Mouse (Mus musculus): ENCODE results near the gene Zfp672. TPM values are rescaled to one million over a fixed set of nuclear protein-coding genes. Genes with fewer than 3 reads are reported as not detected.

The Zfp672 gene
- total RNA-seq, 1 experiment from 2014 or later = 59.3 TPM

DNA sequence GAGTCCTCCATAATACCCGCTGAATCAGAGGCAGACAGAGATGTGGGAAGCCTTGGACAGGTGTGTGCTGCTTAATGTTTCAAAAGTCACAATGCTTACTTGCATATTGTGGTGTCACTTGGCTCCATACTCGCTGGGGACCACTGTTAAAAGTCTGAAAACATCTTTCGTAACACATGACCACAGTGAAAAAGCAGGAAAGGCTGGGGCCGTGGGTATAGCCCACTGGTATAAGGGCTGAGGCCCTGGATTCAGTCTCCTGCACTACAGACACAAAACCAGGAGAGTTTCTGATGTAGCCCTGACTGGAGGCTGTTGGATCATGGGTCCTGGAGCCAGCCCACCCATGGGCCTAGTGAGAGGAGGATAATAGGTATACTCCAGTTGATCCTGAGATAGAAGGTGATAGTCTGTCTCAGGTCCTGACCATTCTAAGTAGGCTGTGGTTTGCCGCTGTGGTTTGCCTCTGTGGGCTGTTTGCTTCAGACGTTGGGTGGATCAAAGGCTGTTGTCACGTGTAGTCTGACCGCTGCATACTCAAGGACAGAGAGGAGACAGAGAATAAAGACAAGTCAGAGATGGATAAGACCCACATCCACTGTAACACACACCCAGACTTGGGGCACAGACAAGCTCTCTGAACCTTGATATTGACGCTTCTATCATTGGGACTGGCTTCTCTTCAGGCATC, 40.0 kb downstream of the Zfp672 start:
- DNase-seq = peak; percentile 33

DNA sequence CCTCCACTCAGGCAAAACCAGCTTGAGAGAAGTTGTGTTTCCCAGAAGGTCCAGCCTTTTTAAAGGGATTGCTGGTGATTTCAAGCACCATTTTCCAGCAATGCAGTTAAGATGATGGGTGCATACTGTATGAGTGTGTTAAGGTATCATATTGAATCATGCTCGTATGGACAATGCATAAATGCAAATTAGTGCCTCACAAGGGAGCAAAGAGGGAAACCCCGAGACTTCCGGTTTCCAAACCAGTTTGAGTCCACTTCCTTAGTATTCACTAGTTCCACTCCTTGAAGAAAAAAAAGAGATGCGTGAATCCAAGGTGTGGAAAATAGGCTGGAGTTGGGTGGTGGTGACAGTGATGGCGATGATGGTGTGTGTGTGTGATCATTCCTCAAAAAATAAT, 47.6 kb downstream of the Zfp672 start:
- DNase-seq = no peak

DNA sequence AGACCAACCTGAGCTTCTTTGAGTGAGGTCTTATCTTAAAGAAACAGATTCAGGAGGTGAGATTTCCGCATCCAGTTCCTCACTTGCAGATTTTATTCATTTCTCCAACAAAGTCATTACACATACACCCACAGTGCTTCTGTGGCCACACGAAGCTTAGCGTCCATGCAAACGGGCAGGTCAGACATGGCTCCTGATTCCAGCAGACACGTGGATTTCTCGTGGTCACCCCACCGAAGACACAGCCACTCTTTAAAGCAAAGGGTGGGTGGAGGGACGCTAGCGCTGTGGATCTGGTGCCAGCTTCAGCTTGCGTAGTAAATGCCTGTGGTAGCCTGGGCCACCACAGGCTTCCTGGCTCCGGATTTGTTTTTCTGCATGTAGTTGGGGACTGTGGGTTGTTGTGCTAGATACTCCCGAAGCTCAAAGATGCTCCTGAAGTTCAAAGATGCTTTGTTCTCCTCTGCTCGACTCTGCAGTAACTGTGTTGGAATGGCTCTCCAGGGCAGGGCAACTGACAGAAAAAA, 48.1 kb downstream of the Zfp672 start:
- DNase-seq = no peak

DNA sequence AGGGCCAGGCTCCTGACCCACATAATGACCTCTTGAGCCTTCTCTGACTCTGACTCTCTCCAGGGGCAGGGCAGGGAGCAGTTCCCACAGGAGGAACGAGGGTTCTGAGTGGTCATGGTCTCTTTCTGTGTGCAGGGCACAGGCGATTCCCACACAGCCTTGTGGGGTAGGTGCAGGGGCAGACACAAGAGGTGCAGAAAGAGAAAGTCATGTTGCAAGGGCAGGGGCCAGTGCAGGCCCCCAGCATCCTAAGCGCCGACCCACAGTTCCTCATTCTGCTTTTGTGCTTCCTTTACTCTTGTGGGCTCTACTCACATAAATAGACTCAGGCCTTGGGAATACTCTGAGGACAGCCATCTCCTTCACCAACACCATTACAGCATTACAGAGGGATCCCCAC, 54.4 kb downstream of the Zfp672 start:
- DNase-seq = no peak

DNA sequence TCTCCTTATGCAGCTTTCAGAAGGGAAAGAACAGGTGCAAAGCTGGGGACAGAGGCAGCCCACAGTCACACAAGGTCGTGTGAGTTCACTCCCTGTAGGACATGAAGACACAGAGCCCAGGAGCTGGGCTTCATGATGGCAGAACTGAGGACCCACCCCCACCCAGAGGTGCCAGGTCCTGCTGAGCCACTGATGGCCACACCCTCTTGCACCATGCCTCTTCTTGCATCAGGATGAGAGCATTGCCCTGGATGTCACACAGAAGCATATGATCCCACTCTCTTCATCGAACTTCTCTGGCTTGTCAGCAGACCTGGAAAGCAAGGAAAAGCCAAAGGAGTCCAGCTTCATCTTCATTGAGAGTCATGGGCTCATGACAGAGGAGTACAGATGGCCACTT, 55.6 kb downstream of the Zfp672 start, which contains the start of gene 4930438A08Rik:
Gene 4930438A08Rik, plus strand, starts transcription at position 228 of the 400 bp plus-strand sequence.
- DNase-seq = no peak

DNA sequence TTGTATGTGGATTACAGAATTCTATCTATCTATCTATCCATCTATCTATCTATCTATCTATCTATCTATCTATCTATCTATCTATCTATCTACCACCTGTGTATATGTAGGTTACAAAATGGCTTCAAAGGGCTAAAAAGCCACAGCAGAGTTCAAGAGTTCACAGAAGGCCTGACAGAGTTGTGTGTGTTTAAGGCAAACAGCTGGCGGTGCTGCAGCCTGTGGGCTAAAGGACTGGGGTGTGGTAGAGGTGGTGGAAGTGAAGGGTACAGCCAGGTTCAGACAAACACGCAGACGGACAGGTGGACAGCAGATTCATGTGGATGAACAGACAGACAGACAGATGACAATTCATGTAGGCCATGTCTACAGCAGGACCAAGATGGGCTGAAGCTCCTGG, 61.9 kb downstream of the Zfp672 start:
- no peak for DNase-seq

Other genes starting within 250 kb of the Zfp672 start
- 0.26 and 0.30 TPM in 2 replicates for gene Gm12248, start 237.2 kb downstream of the Zfp672 start, total RNA-seq (2021)
- gene Cnot8, start 226.2 kb downstream of the Zfp672 start, total RNA-seq (2021) = 45.4 and 49.8 TPM in 2 replicates
- gene Gemin5, start 161.8 kb downstream of the Zfp672 start, total RNA-seq (2021) = 20.2 and 23.4 TPM in 2 replicates
- gene Mrpl22, start 158.7 kb downstream of the Zfp672 start, total RNA-seq (2021) = 74.6 and 77.2 TPM in 2 replicates
- gene Igtp, start 130.8 kb downstream of the Zfp672 start, total RNA-seq (2021) = 8.5 and 8.9 TPM in 2 replicates
- 7.1 and 9.2 TPM in 2 replicates for gene Irgm2, start 130.7 kb downstream of the Zfp672 start, total RNA-seq (2021)
- not detected in 2 replicates for gene 4930438A08Rik, start 55.5 kb downstream of the Zfp672 start, total RNA-seq (2021)
- 9.1 and 9.3 TPM in 2 replicates for gene Zfp692, start 23.3 kb downstream of the Zfp672 start, total RNA-seq (2021)
- 38.5 and 47.5 TPM in 2 replicates for gene Sh3bp5l, start 385 bp upstream of the Zfp672 start, total RNA-seq (2021)
- not detected in 2 replicates for gene Lypd8, start 48.7 kb upstream of the Zfp672 start, total RNA-seq (2021)
- not detected in 2 replicates for gene 1810065E05Rik, start 90.8 kb upstream of the Zfp672 start, total RNA-seq (2021)
- not detected in 2 replicates for gene Gm12253, start 102.2 kb upstream of the Zfp672 start, total RNA-seq (2021)
- gene Lypd9, start 122.6 kb upstream of the Zfp672 start, total RNA-seq (2021) = not detected in 2 replicates
- not detected in 2 replicates for gene Olfr30, start 131.9 kb upstream of the Zfp672 start, total RNA-seq (2021)
- gene Olfr332, start 162.2 kb upstream of the Zfp672 start, total RNA-seq (2021) = not detected in 2 replicates
- gene Olfr331, start 172.2 kb upstream of the Zfp672 start, total RNA-seq (2021) = not detected in 2 replicates
- gene Olfr330, start 204.5 kb upstream of the Zfp672 start, total RNA-seq (2021) = not detected in 2 replicates
- gene Olfr329-ps, start 216.1 kb upstream of the Zfp672 start, total RNA-seq (2021) = not detected in 2 replicates
- gene Olfr328, start 225.3 kb upstream of the Zfp672 start, total RNA-seq (2021) = 0.15 TPM in 1 of 2 replicates, not detected in the other
- gene Olfr224, start 240.2 kb upstream of the Zfp672 start, total RNA-seq (2021) = not detected in 2 replicates
- gene Olfr325, start 247.4 kb upstream of the Zfp672 start, total RNA-seq (2021) = not detected in 2 replicates